ENCODE assay signal across 8 mouse cellular contexts in the genomic region with DNA sequence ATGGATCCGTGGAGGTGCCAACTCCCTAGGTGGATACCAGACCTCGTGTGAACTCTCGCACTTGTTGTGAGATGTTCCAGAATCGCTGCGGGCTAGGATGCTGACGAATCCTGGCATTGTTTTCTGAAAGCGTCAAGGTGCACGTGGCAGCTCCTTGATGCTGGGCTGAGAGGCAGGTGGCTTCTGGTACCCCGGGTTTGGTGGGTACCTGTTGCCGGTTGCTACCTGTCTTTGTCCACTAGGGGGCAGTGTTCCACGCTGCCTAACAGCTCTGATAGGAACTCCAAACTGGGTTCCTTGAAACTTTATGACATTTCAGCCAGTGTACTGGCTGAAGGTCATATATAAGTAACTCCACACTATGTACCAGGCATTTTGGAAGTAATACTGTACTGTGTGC. TPM values are rescaled to one million over a fixed set of nuclear protein-coding genes. Genes with fewer than 3 reads are reported as not detected.
DNase-seq lines count a peak whose midpoint lies in the region; ATAC-seq and TF ChIP-seq lines count a peak whose summit lies in the region.

No protein-coding gene starts in this region.

- H3K27me3 ChIP-seq in heart, adult 2 months (ENCODE audit: control insufficient read depth, insufficient read depth, low read length) = no peaks in the 10 kb centered on the region
- H3K27me3 ChIP-seq in forebrain, embryonic 14.5 days (replicated peaks; ENCODE audit: control insufficient read depth, insufficient read depth, low read length) = no peaks in the 10 kb centered on the region

- no peaks in the 10 kb centered on the region for H3K9me3 ChIP-seq in forebrain, embryonic 14.5 days (replicated peaks; ENCODE audit: control insufficient read depth, low read length)

- TF ChIP-seq CTCF in heart, adult 2 months (IDR thresholded peaks at IDR 0.05) = peak; percentile 98
- peak; percentile 70 for TF ChIP-seq CTCF in bone marrow macrophage, adult 2 months (IDR thresholded peaks at IDR 0.05; ENCODE audit: low read depth, low read length)

- no peak overlapping the region for H3K4me2 ChIP-seq in forebrain, embryonic 14.5 days (ENCODE audit: low read length)

- no peaks in the 10 kb centered on the region for H3K79me2 ChIP-seq in heart, adult 2 months (replicated peaks; ENCODE audit: control insufficient read depth, insufficient read depth, low read length)

- WGBS in heart, adult 2 months = 28% methylated on average over 11 of the region's 11 CpGs
- WGBS in forebrain, embryonic 14.5 days = 24% methylated on average over 11 of the region's 11 CpGs

- TF ChIP-seq POLR2A in heart, adult 2 months (IDR thresholded peaks at IDR 0.05; ENCODE audit: insufficient read depth, low read depth, low read length) = no peak
- no peak for TF ChIP-seq POLR2A in bone marrow macrophage, adult 2 months (IDR thresholded peaks at IDR 0.05; ENCODE audit: borderline replicate concordance, low read depth, low read length)

- intact Hi-C loops in heart, adult 2 months (cut with DNase I) = loop anchor here (2.0 to 10.0 kb wide), 2 partner anchors 83 to 169 kb away; no protein-coding TSS in a partner anchor

- H3K4me3 ChIP-seq in heart, adult 2 months = no peak overlapping the region
- no peak overlapping the region for H3K4me3 ChIP-seq in bone marrow macrophage, adult 2 months (ENCODE audit: insufficient read depth, low read length)
- H3K4me3 ChIP-seq in forebrain, embryonic 14.5 days (ENCODE audit: low read depth, low read length) = no peak overlapping the region

- ATAC-seq in forebrain, embryonic 14.5 days = no peak
- peak; percentile 73 for ATAC-seq in megakaryocyte-erythroid progenitor cell, adult 5-6 weeks (replicated peaks; ENCODE audit: low FRiP score, low TSS enrichment, poor library complexity, severe bottlenecking)

- TF ChIP-seq EP300 in heart, adult 2 months (IDR thresholded peaks at IDR 0.05; ENCODE audit: insufficient read depth, low read depth, low read length) = no peak

- DNase-seq in heart, adult 2 months = peak; percentile 18 to 40
- DNase-seq in heart, adult 9 months (ENCODE audit: low spot score in 2 of 2) = no peak
- DNase-seq in CD4-positive helper T cell, adult 2 months (ENCODE audit: low read depth, low spot score) = peak; percentile 77
- peak; percentile 80 for DNase-seq in forebrain, embryonic 14.5 days (ENCODE audit: low spot score)
- DNase-seq in layer of hippocampus, postnatal 36 days = peak; percentile 20 to 42
- DNase-seq in testis, postnatal 10 days (ENCODE audit: low spot score) = peak; percentile 67

- no peaks in the 10 kb centered on the region for H3K36me3 ChIP-seq in heart, adult 2 months (ENCODE audit: control insufficient read depth, insufficient read depth, low read length)
- no peaks in the 10 kb centered on the region for H3K36me3 ChIP-seq in forebrain, embryonic 14.5 days (ENCODE audit: control insufficient read depth, insufficient read depth, low read length)

- H3K27ac ChIP-seq in heart, adult 2 months = no peak overlapping the region
- H3K27ac ChIP-seq in bone marrow macrophage, adult 2 months (ENCODE audit: insufficient read depth, low read depth, low read length) = no peak overlapping the region
- H3K27ac ChIP-seq in forebrain, embryonic 14.5 days (ENCODE audit: low read depth, low read length) = no peak overlapping the region

- no peak overlapping the region for H3K9ac ChIP-seq in heart, adult 2 months (ENCODE audit: low read depth, low read length)
- H3K9ac ChIP-seq in forebrain, embryonic 14.5 days (ENCODE audit: low read length) = no peak overlapping the region

- H3K4me1 ChIP-seq in heart, adult 2 months (ENCODE audit: control insufficient read depth, insufficient read depth, low read length) = no peaks in the 10 kb centered on the region
- no peaks in the 10 kb centered on the region for H3K4me1 ChIP-seq in bone marrow macrophage, adult 2 months (ENCODE audit: control insufficient read depth, insufficient read depth, low read length)
- H3K4me1 ChIP-seq in forebrain, embryonic 14.5 days (ENCODE audit: control insufficient read depth, insufficient read depth, low read length) = no peaks in the 10 kb centered on the region

RNA-seq across cellular contexts. Expression of gene Tmppe, which starts 14.8 kb away (rescaled TPM):
- total RNA-seq in heart, adult 2 months (2021) = 1 to 10 TPM; 3.7 to 3.9 TPM
- polyA plus RNA-seq in heart, adult 2 months (2012; rRNA removed) = 2.7 and 4.9 TPM in 2 replicates
- polyA plus RNA-seq in bone marrow macrophage, adult 2 months (2012; ENCODE audit: insufficient read depth, insufficient read length, missing spikeins) = 4.9 and 6.7 TPM in 2 replicates
- polyA plus RNA-seq in forebrain, embryonic 14.5 days (2014; fragmentation: Nextera tagmentation; extraction: Ambion mirVana) = 1.7 and 1.8 TPM in 2 replicates
- total RNA-seq in layer of hippocampus, postnatal 36 days (2021) = 10 to 100 TPM in 1 of 2 experiments, 1 to 10 TPM in 1; 10.0 to 10.6 TPM
- total RNA-seq in megakaryocyte-erythroid progenitor cell, adult 5-6 weeks (2014; fragmentation: Nextera tagmentation) = 4.5 TPM in 2 replicates
- total RNA-seq in megakaryocyte-erythroid progenitor cell, adult 5-6 weeks (2017) = 0.75 and 3.7 TPM in 2 replicates

RNA-seq across cellular contexts. Expression of gene Glb1, which starts 14.8 kb away (rescaled TPM):
- 10 to 100 TPM; 12.2 to 14.8 TPM for total RNA-seq in heart, adult 2 months (2021)
- 20.8 and 27.1 TPM in 2 replicates for polyA plus RNA-seq in heart, adult 2 months (2012; rRNA removed)
- polyA plus RNA-seq in bone marrow macrophage, adult 2 months (2012; ENCODE audit: insufficient read depth, insufficient read length, missing spikeins) = 63.7 and 74.4 TPM in 2 replicates
- 25.9 and 26.3 TPM in 2 replicates for polyA plus RNA-seq in forebrain, embryonic 14.5 days (2014; fragmentation: Nextera tagmentation; extraction: Ambion mirVana)
- 10 to 100 TPM; 20.6 to 21.9 TPM for total RNA-seq in layer of hippocampus, postnatal 36 days (2021)
- total RNA-seq in megakaryocyte-erythroid progenitor cell, adult 5-6 weeks (2014; fragmentation: Nextera tagmentation) = 15.9 and 20.4 TPM in 2 replicates
- 11.5 and 23.4 TPM in 2 replicates for total RNA-seq in megakaryocyte-erythroid progenitor cell, adult 5-6 weeks (2017)

RNA-seq across cellular contexts. Expression of gene Crtap, which starts 25.2 kb away (rescaled TPM):
- 10 to 100 TPM; 28.5 to 31.2 TPM for total RNA-seq in heart, adult 2 months (2021)
- 67.7 and 97.4 TPM in 2 replicates for polyA plus RNA-seq in heart, adult 2 months (2012; rRNA removed)
- 48.4 and 54.5 TPM in 2 replicates for polyA plus RNA-seq in bone marrow macrophage, adult 2 months (2012; ENCODE audit: insufficient read depth, insufficient read length, missing spikeins)
- polyA plus RNA-seq in forebrain, embryonic 14.5 days (2014; fragmentation: Nextera tagmentation; extraction: Ambion mirVana) = 23.6 and 26.2 TPM in 2 replicates
- 1 to 10 TPM; 6.9 to 7.0 TPM for total RNA-seq in layer of hippocampus, postnatal 36 days (2021)
- total RNA-seq in megakaryocyte-erythroid progenitor cell, adult 5-6 weeks (2014; fragmentation: Nextera tagmentation) = 19.9 and 45.0 TPM in 2 replicates
- total RNA-seq in megakaryocyte-erythroid progenitor cell, adult 5-6 weeks (2017) = 13.1 and 13.6 TPM in 2 replicates

Comparison
In these comparisons a context has a peak if more than half of its experiments do, and no peak if none do; other contexts are left out.
1. DNase-seq: peak in heart, adult 2 months (2 of 2), CD4-positive helper T cell, adult 2 months (single experiment), forebrain, embryonic 14.5 days (single experiment), layer of hippocampus, postnatal 36 days (2 of 2) and testis, postnatal 10 days (single experiment); none in heart, adult 9 months (0 of 2).